Mouse (Mus musculus) cerebellum, adult 8-10 months (tissue): ENCODE results near the gene Fars2.
A peak's percentile ranks its signal among the peaks of the same experiment; 100 is the strongest.

Source experiments
- DNase-seq: peaks from one replicate; pipeline ENCODE4 v3.0.0; 2022

Gene Fars2

DNA sequence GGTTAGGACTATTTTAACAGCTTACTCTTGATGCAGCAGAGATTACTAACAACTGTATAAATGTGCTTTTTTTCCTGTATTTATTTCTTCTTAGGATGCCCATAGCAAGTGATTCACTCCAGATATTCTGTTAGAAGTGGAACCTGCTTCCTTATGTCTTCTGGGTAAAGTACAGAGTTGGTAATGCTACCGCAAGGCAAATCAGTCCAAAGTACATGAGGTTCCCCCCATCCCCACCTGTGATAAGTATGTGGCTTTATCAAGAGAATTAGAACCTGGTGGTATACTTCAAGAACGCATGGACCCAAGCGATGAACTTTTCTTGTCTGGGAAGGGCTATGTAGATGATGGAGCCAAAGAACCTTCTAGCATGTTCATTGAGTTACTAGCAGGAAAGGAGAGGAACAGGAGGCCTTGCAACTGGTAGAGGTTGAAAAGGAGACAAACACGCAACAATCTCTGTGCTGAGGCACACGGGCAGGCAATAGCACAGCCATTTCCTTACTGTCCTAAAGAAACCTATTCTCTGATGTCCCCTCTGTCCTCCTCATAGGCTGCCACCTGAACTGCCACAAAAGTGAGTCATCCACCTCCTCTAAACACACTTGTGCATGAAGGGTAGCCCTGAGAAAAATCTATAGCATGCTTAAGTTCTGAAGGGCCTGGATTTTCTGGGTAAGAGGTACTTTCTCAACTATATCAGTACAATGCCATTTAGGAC lies 603.2 kb downstream of the Fars2 start:
- no peak for DNase-seq

DNA sequence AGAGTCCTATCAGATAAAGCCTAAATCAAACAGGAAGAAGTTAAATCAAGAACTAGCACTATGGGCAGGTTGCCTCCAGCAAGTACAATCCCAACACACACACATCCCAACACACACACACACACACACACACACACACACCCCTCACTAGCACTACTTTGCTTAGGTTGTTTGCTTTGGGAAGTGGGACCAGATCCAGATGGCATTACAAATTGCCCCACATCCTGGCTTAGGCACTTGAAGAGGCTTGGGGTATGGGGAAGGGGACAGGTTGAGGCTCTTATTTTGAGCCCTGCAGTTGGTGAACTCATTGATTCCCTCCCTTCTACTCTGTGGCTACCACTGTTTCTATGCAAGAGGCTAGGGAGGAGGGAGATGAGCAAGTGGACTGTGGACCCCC lies 605.1 kb downstream of the Fars2 start:
- no peak for DNase-seq

DNA sequence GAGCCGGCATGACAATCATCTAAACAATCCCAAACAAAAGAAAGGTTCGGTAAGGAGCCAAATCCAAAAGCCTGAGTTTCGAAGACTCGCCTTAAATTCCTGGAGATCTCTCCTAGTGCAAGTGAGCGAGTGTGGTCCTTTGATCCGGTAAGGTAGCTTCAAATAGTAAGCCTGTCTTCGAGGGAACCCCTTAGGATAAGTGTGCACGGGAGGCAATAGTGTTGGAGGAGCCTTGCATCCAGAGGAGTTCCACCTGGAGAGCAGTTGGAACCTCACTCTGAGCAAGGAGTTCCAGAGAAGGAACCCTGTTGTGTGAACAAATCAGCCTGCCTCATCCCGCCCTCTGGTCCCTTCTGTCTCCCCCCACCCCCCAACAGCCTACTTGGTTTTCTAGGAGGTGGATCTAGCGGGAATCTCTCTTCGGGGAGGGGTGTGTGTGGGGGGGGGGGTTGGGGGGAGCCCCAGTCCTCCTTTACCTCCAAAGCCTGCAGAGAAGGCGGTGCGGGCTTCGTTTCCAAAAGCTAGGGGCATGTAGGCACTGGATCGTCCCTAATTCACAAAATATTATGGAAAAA lies 606.6 kb downstream of the Fars2 start:
- peak; percentile 39 for DNase-seq

DNA sequence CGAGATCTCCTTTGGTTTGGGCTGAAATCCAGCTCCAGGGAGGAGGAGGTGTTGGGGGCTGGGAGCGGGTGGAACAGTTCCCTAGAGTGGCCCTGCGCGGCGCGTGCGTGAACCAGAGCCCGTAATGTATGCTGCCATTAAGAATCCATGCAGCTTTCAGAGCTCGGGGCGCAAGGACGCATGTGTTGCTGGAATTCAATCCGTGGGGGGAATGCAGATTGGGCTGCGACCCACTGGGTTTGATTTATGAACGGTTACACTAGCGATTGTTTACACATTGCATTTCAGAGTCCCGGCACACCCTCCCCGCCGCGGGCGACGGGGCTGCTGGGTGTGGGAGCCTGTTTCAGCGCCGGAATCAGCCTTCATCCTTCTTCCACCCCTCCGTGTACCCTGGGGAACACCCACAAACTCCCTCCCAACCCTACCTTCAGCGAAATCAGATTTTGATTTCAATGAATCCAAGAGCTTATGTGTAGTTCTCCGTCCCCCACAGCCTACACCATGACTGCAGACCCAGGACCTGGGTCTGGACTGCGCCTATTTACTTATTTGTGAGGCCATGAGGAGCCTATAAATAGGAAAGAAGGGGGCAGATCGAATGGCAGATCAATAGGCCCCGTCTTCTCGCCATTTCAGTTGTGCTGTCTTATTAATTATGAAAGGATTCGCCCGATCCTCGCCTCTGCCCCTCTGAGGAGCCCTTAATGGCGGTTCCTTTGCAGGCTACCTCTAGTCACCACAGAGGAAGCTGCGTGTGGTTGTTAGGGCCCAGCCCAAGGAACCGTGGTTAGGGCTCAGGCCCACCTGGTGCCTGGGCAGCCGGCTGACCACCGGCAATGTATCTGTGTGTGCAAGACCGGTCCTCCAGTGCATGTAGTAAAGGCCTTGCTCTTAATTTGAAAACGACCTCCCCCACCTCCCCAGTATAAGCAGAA lies 607.6 kb downstream of the Fars2 start:
- DNase-seq: peak; percentile 83

DNA sequence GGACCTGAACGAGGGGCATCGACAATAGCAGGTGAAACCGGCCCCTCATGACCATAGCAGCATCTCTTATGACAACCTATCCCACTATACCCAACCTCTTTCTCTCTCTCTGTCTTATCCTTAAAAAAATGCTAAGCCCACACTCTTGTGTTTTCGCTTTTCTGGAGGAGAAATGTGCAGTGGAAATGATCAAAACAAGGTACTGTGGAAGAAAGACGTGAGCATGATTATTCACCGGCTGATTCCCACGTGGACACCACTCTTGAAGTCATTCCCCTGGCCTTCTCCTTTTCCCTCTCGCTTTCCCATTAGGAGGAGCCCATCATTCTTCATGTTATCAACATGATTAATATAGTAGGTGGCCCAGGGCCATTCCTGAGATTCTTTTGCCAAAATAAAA lies 608.7 kb downstream of the Fars2 start:
- peak; percentile 25 for DNase-seq

DNA sequence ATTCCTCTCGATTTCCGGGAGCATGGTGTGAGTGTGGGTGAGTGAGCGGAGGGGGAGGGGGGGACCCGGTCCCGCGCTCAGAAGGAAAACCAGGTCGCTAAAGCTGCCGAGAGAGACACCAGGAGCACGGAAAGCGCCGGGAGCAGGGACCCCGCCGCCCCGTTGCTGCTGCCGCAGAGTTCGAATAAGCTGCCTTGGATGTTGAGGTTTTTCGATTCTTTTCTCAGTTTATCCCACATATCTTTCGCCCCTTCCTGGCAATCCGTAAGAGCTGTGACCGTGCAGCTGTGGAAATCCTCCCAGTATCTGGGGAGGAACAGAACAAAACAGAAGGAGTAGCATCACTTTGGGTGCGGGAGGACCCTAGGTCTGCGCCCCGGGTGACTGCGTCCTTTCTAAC lies 609.3 kb downstream of the Fars2 start:
- peak; percentile 63 for DNase-seq

DNA sequence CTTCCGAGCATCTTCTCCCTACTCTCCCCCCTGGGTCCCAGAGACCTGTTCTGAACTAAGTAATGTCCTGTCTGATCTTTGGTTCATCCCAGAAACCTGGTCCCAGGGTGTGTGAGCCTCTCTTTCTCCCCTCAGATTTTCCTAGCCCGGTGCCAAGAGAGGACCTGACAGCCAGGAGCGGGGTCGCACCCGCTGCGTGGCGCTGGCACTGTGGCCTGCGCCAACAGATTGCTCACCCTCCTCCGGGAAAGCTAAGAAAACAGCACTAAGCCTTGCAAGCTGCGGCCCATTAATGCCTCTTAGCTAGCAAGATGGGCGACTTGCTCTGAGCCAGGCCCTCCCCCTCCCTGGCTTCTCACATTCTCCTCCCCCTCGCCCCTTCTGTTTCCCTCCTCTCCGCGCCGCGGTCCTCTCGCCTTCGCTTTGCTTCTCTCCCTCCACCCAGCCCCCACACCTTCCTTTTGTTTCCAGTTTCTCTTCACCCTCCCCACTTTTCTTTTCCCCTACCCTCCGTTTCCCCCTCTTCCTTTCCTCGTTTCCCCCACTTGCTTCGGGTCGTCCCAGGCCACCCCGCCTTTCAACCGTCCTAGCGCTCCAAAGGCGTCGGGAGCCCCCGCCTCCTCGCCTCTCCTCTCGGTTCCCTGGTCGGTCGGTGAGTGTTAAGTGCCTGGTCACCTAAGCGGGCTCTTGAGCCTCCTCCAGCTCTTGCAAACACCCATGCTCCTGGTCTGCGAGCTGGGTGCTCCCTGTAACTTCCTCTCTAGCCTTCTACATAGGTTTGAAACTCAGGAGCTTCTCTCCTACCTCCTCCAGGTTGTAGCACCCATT lies 610.0 kb downstream of the Fars2 start:
- DNase-seq: peak; percentile 73

DNA sequence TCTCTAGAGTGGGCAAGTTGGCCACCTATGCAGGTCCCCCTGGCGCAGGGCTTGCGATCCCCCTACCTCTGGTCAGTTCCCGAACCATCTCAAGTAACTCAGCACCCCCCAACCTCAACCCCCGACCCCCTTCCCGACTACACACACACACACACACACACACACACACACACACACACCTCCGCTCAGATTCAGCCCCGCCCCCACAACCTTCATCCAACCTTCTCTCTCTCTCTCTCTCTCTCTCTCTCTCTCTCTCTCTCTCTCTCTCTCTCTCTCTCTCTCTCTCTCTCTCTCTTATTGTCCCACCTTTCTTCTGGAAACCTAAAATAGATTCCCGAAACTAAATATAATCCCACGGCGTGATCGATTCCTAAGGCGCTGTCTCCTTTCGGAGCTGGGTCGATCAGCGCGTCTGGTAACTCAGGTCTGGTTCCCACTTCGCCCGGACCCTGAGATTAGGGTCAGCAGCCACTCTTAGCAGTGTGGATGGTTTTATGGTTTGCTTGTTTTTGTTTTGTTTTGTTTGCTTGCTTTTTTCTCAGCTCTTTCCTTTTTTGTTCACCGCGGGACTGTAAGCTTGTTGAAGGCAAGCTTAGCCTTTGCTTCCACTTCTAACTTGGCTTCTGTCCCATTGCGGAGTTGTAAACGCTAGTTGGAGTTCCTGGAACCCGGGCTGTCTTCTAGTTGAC lies 610.7 kb downstream of the Fars2 start:
- DNase-seq: peak; percentile 29

DNA sequence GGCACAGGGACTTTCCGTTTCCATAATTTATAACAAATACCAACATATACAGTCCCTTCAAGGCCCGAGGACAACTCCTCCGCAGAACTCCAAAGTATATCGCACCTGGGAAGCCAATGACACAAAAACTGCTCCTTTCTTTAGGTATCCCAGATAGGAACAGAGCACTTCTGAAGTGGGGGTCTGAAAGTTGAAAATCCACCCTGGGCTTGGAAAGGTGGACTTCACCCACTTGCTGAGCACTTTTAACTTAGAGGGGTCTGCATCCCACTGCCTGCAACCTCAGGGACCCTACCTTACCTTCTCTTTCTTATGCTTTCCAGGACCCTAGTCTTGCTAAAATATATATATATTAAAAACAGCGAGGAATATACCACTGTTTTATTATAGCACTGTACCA lies 611.3 kb downstream of the Fars2 start:
- DNase-seq: no peak

DNA sequence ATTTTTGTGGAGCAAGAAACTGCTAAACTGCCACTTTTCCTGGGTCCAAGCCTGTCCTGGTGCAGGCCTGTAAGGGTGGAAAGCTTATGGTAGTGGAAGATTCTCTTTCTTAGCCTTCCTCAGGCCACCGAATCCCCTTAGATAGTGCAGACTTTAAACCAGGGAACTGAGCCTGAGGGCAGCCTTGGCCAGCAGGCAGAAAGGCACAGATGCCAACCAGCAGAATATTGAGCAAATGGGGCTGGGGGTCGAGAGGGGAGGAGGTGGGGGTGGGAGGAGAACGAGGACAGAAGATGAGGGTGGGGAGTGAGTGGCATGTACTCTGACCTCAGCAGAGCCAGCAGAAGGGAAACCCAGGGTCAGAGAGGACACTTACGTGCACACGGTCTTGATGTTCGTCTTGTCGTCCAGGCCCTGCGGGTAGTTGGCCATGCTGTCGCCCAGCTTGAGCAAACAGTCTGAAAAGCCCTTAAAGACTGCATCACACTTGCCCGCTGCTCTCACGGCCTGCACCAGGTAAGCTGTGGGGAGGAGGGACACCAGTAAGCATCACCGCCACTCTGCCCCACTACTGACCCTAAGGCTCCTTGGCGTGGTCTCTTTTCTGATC lies 612.6 kb downstream of the Fars2 start:
- peak; percentile 42 for DNase-seq

DNA sequence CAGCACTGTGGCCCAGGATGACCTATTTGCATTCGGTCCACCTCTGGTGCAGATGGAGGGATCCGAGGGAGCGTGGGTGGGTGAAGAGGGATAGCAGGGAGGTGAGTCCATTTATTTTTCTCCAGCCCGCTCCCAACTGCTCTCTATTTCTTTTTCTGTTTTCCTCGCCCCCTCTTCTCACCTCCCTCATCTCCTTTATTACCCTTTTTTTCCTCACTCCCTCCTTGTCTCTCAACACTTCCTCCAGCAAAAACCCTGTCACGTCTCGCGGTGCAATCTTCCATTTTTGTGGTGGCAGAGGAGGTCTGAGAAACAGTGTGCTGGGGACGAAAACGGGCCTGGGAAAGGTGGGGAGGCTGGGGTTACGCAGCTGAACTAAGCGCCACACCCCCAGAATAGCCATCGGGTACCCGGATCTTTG lies 613.1 kb downstream of the Fars2 start:
- peak; percentile 37 for DNase-seq

DNA sequence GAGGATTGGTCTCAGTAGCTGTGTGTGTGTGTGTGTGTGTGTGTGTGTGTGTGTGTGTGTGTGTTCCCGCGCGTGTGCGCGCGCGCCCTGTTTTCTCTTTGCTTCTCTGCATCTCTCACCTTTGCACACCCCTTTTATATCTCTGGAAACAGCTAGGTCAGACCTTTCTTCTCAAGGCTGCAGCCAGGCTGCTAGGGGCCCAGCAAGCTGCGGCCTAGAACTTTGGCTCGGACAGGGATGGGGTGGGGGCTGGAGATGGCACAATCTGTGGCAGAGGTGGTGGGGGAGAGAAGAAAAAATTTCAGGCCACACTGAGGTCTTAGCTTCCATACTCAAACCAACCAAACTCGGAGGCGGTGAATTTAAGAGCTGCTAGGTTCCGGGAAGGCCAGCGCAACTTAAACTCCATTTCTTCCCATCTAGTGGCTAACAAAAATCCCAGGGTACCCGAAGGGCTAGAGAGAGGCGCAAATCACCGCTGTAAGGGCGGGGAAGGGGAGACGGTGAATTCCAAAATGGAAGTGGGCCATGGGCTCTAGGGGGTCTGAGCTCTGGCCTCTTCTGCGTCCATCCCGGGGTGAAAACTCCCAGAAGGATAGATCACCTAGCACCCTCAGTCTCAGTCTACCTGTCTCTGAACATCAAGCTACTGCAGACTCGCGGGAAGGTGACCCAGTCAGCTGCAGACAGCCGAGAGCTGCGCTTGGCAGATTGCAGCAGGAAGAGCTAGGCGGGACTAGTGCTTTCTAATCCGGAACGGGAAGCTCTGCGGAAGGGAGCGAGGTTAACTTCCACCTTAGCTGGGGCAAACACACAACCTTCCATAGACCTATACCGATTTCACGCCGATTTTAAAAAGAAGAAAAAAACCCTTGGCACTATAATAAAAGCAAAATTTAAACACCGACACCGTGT lies 614.1 kb downstream of the Fars2 start:
- DNase-seq: peak; percentile 67

DNA sequence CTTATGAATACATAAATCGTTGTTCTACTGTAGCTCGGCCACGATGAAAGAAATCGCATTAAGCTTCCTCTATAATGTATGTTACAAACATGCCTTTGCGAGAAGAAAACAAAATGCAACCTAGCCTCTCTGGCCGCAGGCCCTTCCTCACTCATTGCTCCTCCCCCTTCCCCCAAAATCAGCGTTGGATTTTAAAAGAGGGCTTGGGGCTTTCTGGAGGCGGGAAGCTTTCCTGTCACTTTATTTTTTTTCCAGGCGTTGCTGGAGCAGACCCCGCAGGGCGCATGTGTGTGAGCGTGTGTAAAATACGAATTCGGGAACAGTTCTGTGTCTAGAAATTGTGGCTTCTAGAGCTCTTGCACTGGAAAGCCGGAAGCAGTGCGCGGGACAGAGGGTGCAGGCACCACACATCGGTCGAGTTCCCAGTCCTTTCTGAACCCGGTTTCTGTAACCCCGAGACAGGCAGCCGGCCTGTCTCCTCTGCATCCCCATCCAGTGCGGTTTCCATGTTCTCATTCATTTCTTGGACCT lies 614.8 kb downstream of the Fars2 start:
- peak; percentile 45 for DNase-seq

DNA sequence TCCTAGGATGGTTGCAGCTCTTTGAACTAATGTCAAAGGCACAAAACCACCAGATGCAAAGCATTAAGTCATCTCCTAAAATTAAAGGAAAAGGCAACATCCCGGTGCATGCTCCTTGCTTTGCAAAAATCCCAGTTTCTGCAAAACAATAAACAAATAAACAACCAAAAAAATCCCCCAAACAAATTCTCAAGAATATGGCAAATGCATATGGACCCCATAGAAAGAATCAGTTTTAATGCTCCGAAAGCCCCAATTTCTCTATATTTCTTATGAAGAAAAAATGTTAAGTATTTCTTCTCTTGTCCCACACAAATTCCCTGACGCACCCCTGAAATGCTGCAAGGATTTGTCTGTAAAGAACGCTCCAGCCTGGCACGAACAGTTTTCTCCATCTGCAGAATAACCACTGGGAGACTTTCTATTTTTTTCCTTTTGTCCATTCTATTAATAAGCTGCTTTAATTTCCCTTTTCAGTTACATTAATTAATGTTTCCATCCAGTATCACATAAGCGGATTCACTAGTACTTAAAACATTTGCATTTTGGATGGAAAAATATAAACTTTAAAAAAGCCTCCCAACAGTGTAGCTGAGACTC lies 615.8 kb downstream of the Fars2 start:
- DNase-seq: no peak

DNA sequence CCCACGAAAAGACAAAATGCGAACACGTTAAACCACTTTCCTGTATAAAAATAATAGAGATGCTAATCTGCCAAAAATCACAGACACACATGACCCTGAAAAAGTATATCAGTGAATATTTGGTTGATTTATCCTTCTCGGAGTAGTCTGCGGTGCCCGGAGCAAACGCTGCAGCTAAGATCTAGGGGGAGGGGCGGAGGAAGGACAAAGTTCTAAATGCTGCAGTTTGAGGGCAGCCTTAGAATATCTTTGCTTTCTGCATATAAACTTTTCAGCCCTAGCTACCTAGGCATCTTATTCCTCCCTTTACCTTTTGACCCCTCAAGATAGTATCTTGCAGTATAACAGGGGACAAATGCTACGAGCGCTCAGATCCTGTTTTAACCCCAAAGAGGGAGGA lies 616.4 kb downstream of the Fars2 start:
- DNase-seq: peak; percentile 38

DNA sequence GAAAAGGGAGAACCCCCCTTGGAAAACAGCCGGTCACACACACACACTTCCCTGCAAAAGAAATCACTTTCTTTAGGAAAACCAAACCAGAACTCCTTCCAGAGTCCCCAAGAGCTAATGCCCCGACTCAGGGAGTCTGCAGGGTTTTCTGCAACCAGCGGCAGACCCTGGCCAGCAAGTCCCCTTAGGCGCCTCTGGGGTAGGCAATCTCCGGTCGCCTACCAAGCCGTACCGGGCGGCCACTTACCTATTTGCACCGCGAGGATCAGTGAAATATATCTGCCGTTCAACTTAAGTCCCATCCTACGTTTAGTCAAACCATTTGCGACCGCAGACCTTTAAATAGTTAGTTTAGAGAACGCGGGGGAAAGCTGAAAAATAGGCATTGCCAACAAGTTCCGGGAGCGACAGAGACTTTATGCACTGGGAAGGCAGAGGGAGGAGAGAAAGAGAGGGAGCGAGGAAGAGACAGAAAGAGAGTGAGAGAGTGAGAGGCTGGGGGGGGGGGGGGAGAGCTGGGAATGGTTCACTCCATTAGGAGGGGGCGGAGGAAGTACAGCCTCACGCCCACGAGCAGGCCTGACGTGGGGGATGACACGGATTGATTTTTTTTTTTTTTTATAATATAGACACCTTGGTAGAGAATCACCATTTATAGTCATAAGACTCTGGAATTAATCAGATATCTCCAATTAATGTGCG lies 616.9 kb downstream of the Fars2 start:
- peak; percentile 58 for DNase-seq

DNA sequence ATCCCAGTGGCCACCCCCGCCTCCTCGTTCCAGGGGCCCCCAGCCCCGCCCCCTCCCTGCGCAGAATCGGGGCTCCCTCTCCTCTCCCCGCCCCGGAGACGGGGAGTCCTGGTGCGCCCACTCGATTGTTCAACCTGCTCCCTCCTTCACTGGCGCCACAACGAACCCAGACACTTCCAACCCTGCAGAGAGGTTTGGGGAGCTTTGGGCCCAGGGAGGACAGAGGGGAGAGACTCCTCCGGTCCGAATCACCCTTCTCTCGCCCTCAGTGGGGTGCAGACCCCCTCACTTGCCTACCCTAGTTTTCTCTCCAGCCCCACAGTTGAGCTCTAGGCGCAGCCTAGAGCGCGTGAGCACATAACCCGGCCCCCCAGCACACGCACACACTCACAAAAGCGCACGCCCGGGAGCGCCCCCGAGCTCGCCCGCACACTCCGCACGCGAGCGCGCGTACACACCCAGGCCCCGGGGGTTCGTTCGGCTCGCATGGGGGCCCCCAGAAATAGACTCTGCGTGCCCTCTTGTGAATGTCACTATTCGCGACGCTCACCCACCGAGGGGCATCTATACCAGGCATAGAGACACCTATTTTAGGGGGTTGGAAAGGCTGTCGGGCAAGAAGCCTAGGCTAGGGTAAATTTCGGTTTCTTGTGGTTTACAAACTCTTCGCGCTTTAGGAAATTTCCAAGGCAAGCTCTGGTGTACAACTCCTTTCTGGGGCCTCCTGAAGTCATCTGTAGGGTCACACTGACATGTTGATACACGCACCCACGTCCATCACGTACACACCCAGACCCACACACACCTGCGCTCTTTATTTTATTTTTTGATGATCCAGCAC lies 617.7 kb downstream of the Fars2 start, which contains the start of gene Nrn1:
TSS of gene Nrn1 (minus strand) at position 401 of the 841 bp plus-strand sequence.
- DNase-seq: peak; percentile 78
